Mouse (Mus musculus) midbrain, embryonic 14.5 days (tissue): ENCODE data around the gene 1700025F22Rik. TPM values are rescaled to one million over a fixed set of nuclear protein-coding genes. Genes with fewer than 3 reads are reported as not detected.
"Not testable (repeated sequence)": the region's sequence is repeated elsewhere in the genome, so short reads cannot be mapped to it uniquely, and the experiment has no call there.

Experiments used
- ATAC-seq: fragments of 200-750 bp; cut with Nextera tagmentation; 2 replicates; pipeline ENCODE4 v1.8.0; 2017; ENCODE audit warnings: moderate number of reproducible peaks, moderate library complexity; ENCODE audit not compliant: low FRiP score, low TSS enrichment
- DNase-seq: peaks from one replicate; pipeline ENCODE4 v3.0.0-alpha.2; 2015
- H3K27ac ChIP-seq: fragments of 300-500 bp; sonication (generic); replicated peaks from 2 replicates; pipeline ENCODE4 v1.5.1; 2014; ENCODE audit warnings: mild to moderate bottlenecking, low read depth, low read length, moderate library complexity
- H3K27me3 ChIP-seq: fragments of 300-500 bp; sonication (generic); 2 replicates; pipeline ENCODE4 v1.6.1; 2014; ENCODE audit warnings: low read length, control low read depth, mixed read lengths; ENCODE audit not compliant: control insufficient read depth, insufficient read depth
- H3K36me3 ChIP-seq: fragments of 300-500 bp; sonication (generic); 2 replicates; pipeline ENCODE4 v1.6.1; 2014; ENCODE audit warnings: low read length, control low read depth; ENCODE audit not compliant: control insufficient read depth, insufficient read depth
- H3K4me1 ChIP-seq: fragments of 300-500 bp; sonication (generic); 2 replicates; pipeline ENCODE4 v1.6.1; 2014; ENCODE audit warnings: mild to moderate bottlenecking, antibody characterized with exemption, low read length, control low read depth; ENCODE audit not compliant: control insufficient read depth, insufficient read depth
- H3K4me2 ChIP-seq: fragments of 300-500 bp; sonication (generic); 2 replicates; pipeline ENCODE4 v1.6.1; 2014; ENCODE audit warnings: mild to moderate bottlenecking, low read length, moderate library complexity
- H3K4me3 ChIP-seq: fragments of 300-500 bp; sonication (generic); replicated peaks from 2 replicates; pipeline ENCODE4 v1.5.1; 2014; ENCODE audit warnings: low read depth, low read length
- H3K9ac ChIP-seq: fragments of 300-500 bp; sonication (generic); replicated peaks from 2 replicates; pipeline ENCODE4 v1.6.1; 2014; ENCODE audit warnings: mild to moderate bottlenecking, low read length, moderate library complexity
- H3K9me3 ChIP-seq: fragments of 300-500 bp; sonication (generic); 2 replicates; pipeline ENCODE4 v1.6.1; 2016; ENCODE audit warnings: low read length, control low read depth, mixed read lengths; ENCODE audit not compliant: control insufficient read depth
- WGBS: fragments of 180-500 bp; shearing (Covaris S2); extraction: QIAGEN DNeasy Blood & Tissue Kit; methylation state at CpG from one replicate; pipeline ENCODE4 v1.1.7; 2014; 5-methylcytosine and 5-hydroxymethylcytosine counted together
- polyA plus RNA-seq: library from polyadenylated mRNA; unstranded; fragments of >200 nt; fragmentation: Nextera tagmentation; extraction: Ambion mirVana; gene quantifications from 2 replicates; pipeline ENCODE4 v1.2.1, GENCODE M21; 2014

1700025F22Rik gene
- polyA plus RNA-seq, 1 experiment from 2014 or later = not detected

GRCm38 (mm10) chr19:11129702-11130101 lies 35.4 kb downstream of the 1700025F22Rik start:
- Histone ChIP-seq H3K36me3 (no peaks in the 10 kb centered on the region), H3K27ac (no peak overlapping the region), H3K9me3 (peaks cover 8% of the 10 kb centered on the region), H3K4me1 (no peaks in the 10 kb centered on the region), H3K4me3 (no peak overlapping the region), H3K27me3 (no peaks in the 10 kb centered on the region), H3K9ac (no peak overlapping the region), H3K4me2 (no peak overlapping the region)
- WGBS = 96% methylated on average over 1 of the region's 1 CpGs
- DNase-seq = no peak
- ATAC-seq = no peak

- peak; percentile 98 for ATAC-seq
- not testable (repeated sequence) for H3K4me1 ChIP-seq, H3K27me3 ChIP-seq, H3K27ac ChIP-seq, H3K36me3 ChIP-seq, H3K9ac ChIP-seq
- Histone ChIP-seq H3K4me2 (peak overlapping the region; percentile 44), H3K4me3 (peak overlapping the region; percentile 36), H3K9me3 (peaks cover 14% of the 10 kb centered on the region)
- DNase-seq = peak; percentile 29
- 5% methylated on average over 14 of the region's 38 CpGs for WGBS
Measured at GRCm38 (mm10) chr19:11121016-11121420, 44.1 kb downstream of the 1700025F22Rik start.

- H3K9ac ChIP-seq = no peak overlapping the region
- H3K4me3 ChIP-seq = no peak overlapping the region
Measured at GRCm38 (mm10) chr19:11119338-11119737, 45.8 kb downstream of the 1700025F22Rik start.

GRCm38 (mm10) chr19:11107746-11108145 lies 57.4 kb downstream of the 1700025F22Rik start:
- DNase-seq (no peak), ATAC-seq (no peak)
- Histone ChIP-seq H3K36me3 (no peaks in the 10 kb centered on the region), H3K9ac (no peak overlapping the region), H3K27me3 (no peaks in the 10 kb centered on the region), H3K4me2 (no peak overlapping the region), H3K27ac (no peak overlapping the region), H3K4me1 (no peaks in the 10 kb centered on the region), H3K4me3 (no peak overlapping the region), H3K9me3 (no peaks in the 10 kb centered on the region)
- 84% methylated on average over 3 of the region's 3 CpGs for WGBS

More at GRCm38 (mm10) chr19:11119338-11119737, 45.8 kb downstream of the 1700025F22Rik start:
- no peak for ATAC-seq
- Histone ChIP-seq H3K27ac (no peak overlapping the region), H3K4me1 (no peaks in the 10 kb centered on the region), H3K36me3 (no peaks in the 10 kb centered on the region), H3K4me2 (no peak overlapping the region), H3K9me3 (0 out of 2 replicates have a peak, but pooled peaks cover 3% of the 10 kb centered on the region), H3K27me3 (no peaks in the 10 kb centered on the region)
- no peak for DNase-seq
- WGBS = 94% methylated on average over 2 of the region's 2 CpGs

GRCm38 (mm10) chr19:11101880-11102279 lies 63.2 kb downstream of the 1700025F22Rik start:
- ATAC-seq (no peak), DNase-seq (no peak)
- Histone ChIP-seq H3K4me1 (no peaks in the 10 kb centered on the region), H3K27ac (no peak overlapping the region), H3K27me3 (no peaks in the 10 kb centered on the region), H3K4me2 (no peak overlapping the region), H3K36me3 (no peaks in the 10 kb centered on the region), H3K9me3 (no peaks in the 10 kb centered on the region), H3K4me3 (no peak overlapping the region), H3K9ac (no peak overlapping the region)
- WGBS = 88% methylated on average over 1 of the region's 1 CpGs

GRCm38 (mm10) chr19:11098401-11098800 lies 66.7 kb downstream of the 1700025F22Rik start:
- Histone ChIP-seq H3K4me1 (no peaks in the 10 kb centered on the region), H3K27me3 (no peaks in the 10 kb centered on the region), H3K36me3 (no peaks in the 10 kb centered on the region), H3K27ac (no peak overlapping the region), H3K4me2 (no peak overlapping the region), H3K9ac (no peak overlapping the region), H3K9me3 (no peaks in the 10 kb centered on the region), H3K4me3 (no peak overlapping the region)
- no peak for DNase-seq
- no peak for ATAC-seq
- 89% methylated on average over 3 of the region's 3 CpGs for WGBS

GRCm38 (mm10) chr19:11092131-11092530 lies 73.0 kb downstream of the 1700025F22Rik start:
- not testable (repeated sequence) for H3K9ac ChIP-seq, H3K36me3 ChIP-seq, H3K27ac ChIP-seq, H3K9me3 ChIP-seq, ATAC-seq, H3K4me1 ChIP-seq, H3K27me3 ChIP-seq
- WGBS = 4% methylated on average over 50 of the region's 50 CpGs
- Histone ChIP-seq H3K4me2 (peak overlapping the region; percentile 54), H3K4me3 (peak overlapping the region; percentile 29)
- peak; percentile 31 for DNase-seq

Other genes starting within 250 kb of the 1700025F22Rik start
- 0.33 and 0.38 TPM in 2 replicates for gene Zp1, start 244.7 kb downstream of the 1700025F22Rik start, polyA plus RNA-seq
- gene Ptgdr2, start 228.2 kb downstream of the 1700025F22Rik start, polyA plus RNA-seq = 0.16 and 0.18 TPM in 2 replicates
- 10.7 and 12.5 TPM in 2 replicates for gene Ccdc86, start 216.1 kb downstream of the 1700025F22Rik start, polyA plus RNA-seq
- not detected in 2 replicates for gene Ms4a10, start 190.7 kb downstream of the 1700025F22Rik start, polyA plus RNA-seq
- not detected in 2 replicates for gene Ms4a15, start 172.1 kb downstream of the 1700025F22Rik start, polyA plus RNA-seq
- not detected in 2 replicates for gene Ms4a18, start 147.3 kb downstream of the 1700025F22Rik start, polyA plus RNA-seq
- gene Ms4a8a, start 84.2 kb downstream of the 1700025F22Rik start, polyA plus RNA-seq = not detected in 2 replicates
- not detected in 2 replicates for gene 1700017D01Rik, start 34.4 kb downstream of the 1700025F22Rik start, polyA plus RNA-seq
- gene Ms4a13, start 31.4 kb upstream of the 1700025F22Rik start, polyA plus RNA-seq = not detected in 2 replicates
- not detected in 2 replicates for gene Ms4a12, start 67.1 kb upstream of the 1700025F22Rik start, polyA plus RNA-seq
- not detected in 2 replicates for gene Ms4a1, start 100.9 kb upstream of the 1700025F22Rik start, polyA plus RNA-seq
- gene Ms4a5, start 118.6 kb upstream of the 1700025F22Rik start, polyA plus RNA-seq = not detected in 2 replicates
- not detected in 2 replicates for gene Ms4a14, start 149.1 kb upstream of the 1700025F22Rik start, polyA plus RNA-seq
- gene Ms4a7, start 170.8 kb upstream of the 1700025F22Rik start, polyA plus RNA-seq = 2.6 TPM in 1 of 2 replicates, not detected in the other
- 1.6 TPM in 1 of 2 replicates, not detected in the other for gene Ms4a4a, start 210.2 kb upstream of the 1700025F22Rik start, polyA plus RNA-seq
- gene Ms4a4c, start 239.4 kb upstream of the 1700025F22Rik start, polyA plus RNA-seq = 2.7 TPM in 1 of 2 replicates, not detected in the other